Mouse (Mus musculus) heart, embryonic 14.5 days (tissue): ENCODE measurements around the gene Ltb. TPM values are rescaled to one million over a fixed set of nuclear protein-coding genes. Genes with fewer than 3 reads are reported as not detected.

ENCODE experiments used
- ATAC-seq: fragments of 200-750 bp; cut with Nextera tagmentation; 2 replicates; pipeline ENCODE4 v1.8.0; 2017; ENCODE audit warnings: low read depth, moderate TSS enrichment; ENCODE audit not compliant: insufficient number of reproducible peaks, insufficient read depth, low FRiP score
- H3K27ac ChIP-seq, 2 experiments: fragments of 200-500 bp in 1 of 2; fragments of 300-500 bp in 1 of 2; sonication (generic) in 1 of 2; replicated peaks in 1 of 2; 2 replicates each; pipeline ENCODE4 v1.5.1; 2012 to 2014; ENCODE audit warnings: low read depth in 2 of 2, low read length in 2 of 2, control low read depth in 1 of 2, mild to moderate bottlenecking in 1 of 2, mixed read lengths in 1 of 2; ENCODE audit not compliant: control insufficient read depth in 1 of 2, insufficient read depth in 1 of 2
- H3K27me3 ChIP-seq: fragments of 300-500 bp; sonication (generic); 2 replicates; pipeline ENCODE4 v1.6.1; 2014; ENCODE audit warnings: mild to moderate bottlenecking, low read length, control low read depth; ENCODE audit not compliant: control insufficient read depth, insufficient read depth
- H3K36me3 ChIP-seq: fragments of 300-500 bp; sonication (generic); 2 replicates; pipeline ENCODE4 v1.6.1; 2014; ENCODE audit warnings: mild to moderate bottlenecking, control low read depth, low read length, mixed read lengths; ENCODE audit not compliant: control insufficient read depth, insufficient read depth
- H3K4me1 ChIP-seq, 2 experiments: fragments of 200-500 bp in 1 of 2; fragments of 300-500 bp in 1 of 2; sonication (generic) in 1 of 2; 2 replicates each; pipeline ENCODE4 v1.6.1; 2012 to 2014; ENCODE audit warnings: low read length in 2 of 2, control low read depth in 1 of 2, mixed read lengths in 1 of 2; ENCODE audit not compliant: control insufficient read depth in 2 of 2, insufficient read depth in 2 of 2
- H3K4me2 ChIP-seq: fragments of 300-500 bp; sonication (generic); 2 replicates; pipeline ENCODE4 v1.6.1; 2014; ENCODE audit warnings: mild to moderate bottlenecking, low read length
- H3K4me3 ChIP-seq, 2 experiments: fragments of 200-500 bp in 1 of 2; fragments of 300-500 bp in 1 of 2; sonication (generic) in 1 of 2; 2 replicates each; pipeline ENCODE4 v1.5.1; 2012 to 2014; ENCODE audit warnings: low read length in 2 of 2, mild to moderate bottlenecking in 2 of 2, control low read depth in 1 of 2, low read depth in 1 of 2, moderate library complexity in 1 of 2; ENCODE audit not compliant: control insufficient read depth in 1 of 2, insufficient read depth in 1 of 2
- H3K9ac ChIP-seq: fragments of 300-500 bp; sonication (generic); 2 replicates; pipeline ENCODE4 v1.6.1; 2014; ENCODE audit warnings: mild to moderate bottlenecking, low read length
- H3K9me3 ChIP-seq: fragments of 300-500 bp; sonication (generic); 2 replicates; pipeline ENCODE4 v1.6.1; 2016; ENCODE audit warnings: low read length, control low read depth; ENCODE audit not compliant: control insufficient read depth
- WGBS: fragments of 180-500 bp; shearing (Covaris S2); extraction: QIAGEN DNeasy Blood & Tissue Kit; methylation state at CpG from one replicate; pipeline ENCODE4 v1.1.7; 2014; 5-methylcytosine and 5-hydroxymethylcytosine counted together
- polyA plus RNA-seq: library from polyadenylated mRNA; unstranded; fragments of >200 nt; fragmentation: Nextera tagmentation; extraction: Ambion mirVana; gene quantifications from 2 replicates; pipeline ENCODE4 v1.2.1, GENCODE M21; 2014

The Ltb gene
- polyA plus RNA-seq, 1 experiment from 2014 or later: 0.61 TPM

DNA sequence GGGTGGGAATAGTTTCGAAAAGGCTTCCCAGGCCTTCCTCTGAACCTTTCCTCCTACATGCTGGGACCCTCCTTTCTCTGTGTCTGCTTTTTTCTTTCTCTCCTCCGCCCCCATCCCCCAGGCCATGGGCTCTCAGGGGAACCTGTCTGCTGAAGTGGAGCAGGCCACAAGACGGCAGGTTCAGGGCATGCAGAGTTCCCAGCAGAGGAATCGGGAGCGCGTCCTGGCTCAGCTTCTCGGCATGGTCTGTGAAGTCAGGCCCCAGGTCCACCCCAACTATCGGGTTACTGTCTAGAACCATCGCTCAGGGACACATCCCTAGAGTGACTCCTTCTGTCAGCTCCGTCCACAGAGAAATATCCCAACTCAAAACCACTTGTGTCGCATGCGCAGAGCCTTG, 43.3 kb downstream of the Ltb start:
- no peaks in the 10 kb centered on the region for H3K27me3 ChIP-seq
- H3K36me3 ChIP-seq: peaks cover 27% of the 10 kb centered on the region
- no peak overlapping the region for H3K27ac ChIP-seq
- no peak overlapping the region for H3K9ac ChIP-seq
- no peaks in the 10 kb centered on the region for H3K9me3 ChIP-seq
- WGBS: 81% methylated on average over 12 of the region's 12 CpGs
- no peak overlapping the region for H3K4me3 ChIP-seq
- H3K4me2 ChIP-seq: no peak overlapping the region
- H3K4me1 ChIP-seq: peaks cover 8 to 26% of the 10 kb centered on the region in 2 experiments
- ATAC-seq: no peak

DNA sequence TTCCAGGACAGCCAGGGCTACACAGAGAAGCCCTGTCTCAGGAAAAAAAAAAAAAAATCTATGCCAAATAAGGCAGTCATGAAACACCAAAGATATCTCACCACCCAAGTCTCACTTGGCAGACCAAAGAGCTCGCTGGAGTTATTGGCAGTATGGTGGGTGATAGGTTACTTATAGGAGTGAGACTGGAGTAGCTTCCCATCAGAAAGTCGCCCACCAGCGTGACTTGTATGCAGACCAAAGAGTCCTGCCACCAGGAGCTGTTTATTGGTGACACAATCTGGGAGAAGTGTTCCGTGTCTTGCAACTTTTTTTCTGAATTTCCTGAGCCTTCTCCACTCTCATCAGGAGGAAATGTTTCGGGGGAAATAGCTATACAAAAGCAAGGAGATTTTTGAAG, 45.5 kb downstream of the Ltb start:
- no peak for ATAC-seq
- no peak overlapping the region for H3K9ac ChIP-seq
- peaks cover 30% of the 10 kb centered on the region for H3K36me3 ChIP-seq
- peak overlapping the region in 1 of 2 experiments; percentile 98; a peak in 1 of 4 replicates for H3K27ac ChIP-seq
- WGBS: 79% methylated on average over 5 of the region's 5 CpGs
- H3K4me3 ChIP-seq: no peak overlapping the region
- no peak overlapping the region for H3K4me2 ChIP-seq
- peaks cover 15 to 32% of the 10 kb centered on the region in 2 experiments for H3K4me1 ChIP-seq
- no peaks in the 10 kb centered on the region for H3K27me3 ChIP-seq
- H3K9me3 ChIP-seq: no peaks in the 10 kb centered on the region

DNA sequence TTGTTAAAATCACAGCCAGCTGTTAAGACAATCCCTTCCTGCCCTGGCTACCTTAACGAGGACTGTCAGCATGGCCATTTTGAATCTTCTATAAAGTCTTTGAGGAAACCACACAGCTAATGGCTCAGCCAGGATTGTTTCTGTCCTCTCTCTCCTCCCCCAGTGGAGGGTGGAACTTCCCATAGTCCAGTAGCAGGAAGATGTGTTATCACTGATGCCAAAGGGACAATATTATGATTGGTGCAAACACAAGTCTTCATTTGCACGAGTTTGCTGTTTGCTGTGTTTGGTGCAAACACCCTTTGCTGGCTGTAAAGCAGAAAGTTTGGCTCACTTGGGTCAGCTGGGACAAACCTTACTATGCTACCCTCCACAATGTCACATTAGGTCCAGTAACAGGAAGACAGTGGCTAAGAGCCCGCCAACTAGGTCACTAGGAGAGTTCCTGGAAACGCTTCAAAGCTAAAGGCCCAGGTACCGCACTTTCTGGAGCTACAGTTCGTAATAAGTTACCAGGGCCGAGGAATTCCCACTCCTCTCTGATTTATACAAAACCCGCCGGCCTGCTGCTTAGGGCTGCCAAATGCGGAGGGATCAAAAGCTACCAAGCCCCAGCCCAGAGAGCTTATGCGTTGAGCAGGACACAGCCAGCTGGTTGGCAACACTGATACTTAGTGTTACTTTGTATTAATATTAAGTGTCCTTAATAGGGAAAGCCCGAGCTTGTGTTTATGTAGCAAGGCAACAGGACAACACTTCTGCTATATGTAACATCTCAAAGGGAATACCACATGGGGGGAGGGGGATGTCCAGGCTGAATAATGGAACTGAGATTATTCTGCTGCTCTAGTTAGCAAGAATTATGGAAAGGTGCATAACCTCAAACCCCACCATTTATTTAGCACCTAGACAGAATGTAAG, 46.4 kb downstream of the Ltb start:
- Histone ChIP-seq H3K4me3 (peak overlapping the region in 1 of 2 experiments; percentile 95; a peak in 3 of 4 replicates), H3K27me3 (no peaks in the 10 kb centered on the region), H3K27ac (peak overlapping the region; percentile 98 to 99), H3K4me1 (peaks cover 17 to 41% of the 10 kb centered on the region in 2 experiments), H3K36me3 (peaks cover 39% of the 10 kb centered on the region), H3K9ac (peak overlapping the region; percentile 100), H3K4me2 (peak overlapping the region; percentile 66), H3K9me3 (no peaks in the 10 kb centered on the region)
- ATAC-seq: no peak
- 32% methylated on average over 12 of the region's 12 CpGs for WGBS

DNA sequence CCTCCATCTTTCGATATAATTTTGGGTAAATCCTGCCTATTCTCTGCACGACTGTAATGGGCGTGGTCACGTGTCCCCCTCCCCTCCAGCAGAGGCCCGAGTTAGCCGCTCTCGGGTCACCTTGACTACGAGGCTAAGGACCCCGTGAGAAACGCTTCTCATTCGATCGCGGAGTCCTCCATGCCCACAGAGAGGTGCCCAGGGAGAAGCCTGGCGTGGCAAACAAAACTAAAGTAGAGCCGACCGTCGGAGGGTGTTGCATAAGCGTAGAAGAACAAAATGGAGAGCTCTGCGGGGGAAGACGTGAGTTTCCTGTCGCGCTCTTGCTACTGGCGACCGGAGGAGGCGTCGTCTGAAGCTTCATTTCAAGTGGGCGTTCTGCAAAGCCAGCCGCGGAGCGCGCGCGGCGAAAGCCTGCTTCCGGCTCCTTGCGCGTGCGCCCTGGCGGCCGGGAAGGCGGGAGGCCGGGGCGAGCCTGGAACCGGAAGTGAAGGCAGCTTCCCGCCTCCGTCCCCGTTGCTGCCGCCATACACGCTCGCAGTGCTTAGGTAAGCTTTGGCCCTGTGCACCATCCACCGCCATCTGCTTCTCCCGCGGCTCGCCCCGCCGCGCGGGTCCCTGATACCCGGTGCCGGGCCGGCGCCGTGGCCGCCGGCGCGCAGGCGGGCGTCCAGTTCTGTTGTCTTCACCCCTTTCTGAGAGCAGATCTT, 47.2 kb downstream of the Ltb start, which contains the start of gene Ddx39b:
Gene Ddx39b (plus strand): TSS at position 442 of the 710 bp plus-strand sequence.
- ATAC-seq: peak; percentile 86
- peak within 1 kb of the TSS; percentile 95 for H3K4me3 ChIP-seq
- no peaks in the 10 kb centered on the region for H3K9me3 ChIP-seq
- H3K27me3 ChIP-seq: no peaks in the 10 kb centered on the region
- H3K4me1 ChIP-seq: peaks cover 17 to 46% of the 10 kb centered on the region in 2 experiments
- peak within 1 kb of the TSS; percentile 88 for H3K4me2 ChIP-seq
- under 1% methylated on average over 57 of the region's 69 CpGs for WGBS
- H3K27ac ChIP-seq: peak within 1 kb of the TSS; percentile 98 to 99
- H3K36me3 ChIP-seq: peaks cover 48% of the 10 kb centered on the region
- peak within 1 kb of the TSS; percentile 100 for H3K9ac ChIP-seq

DNA sequence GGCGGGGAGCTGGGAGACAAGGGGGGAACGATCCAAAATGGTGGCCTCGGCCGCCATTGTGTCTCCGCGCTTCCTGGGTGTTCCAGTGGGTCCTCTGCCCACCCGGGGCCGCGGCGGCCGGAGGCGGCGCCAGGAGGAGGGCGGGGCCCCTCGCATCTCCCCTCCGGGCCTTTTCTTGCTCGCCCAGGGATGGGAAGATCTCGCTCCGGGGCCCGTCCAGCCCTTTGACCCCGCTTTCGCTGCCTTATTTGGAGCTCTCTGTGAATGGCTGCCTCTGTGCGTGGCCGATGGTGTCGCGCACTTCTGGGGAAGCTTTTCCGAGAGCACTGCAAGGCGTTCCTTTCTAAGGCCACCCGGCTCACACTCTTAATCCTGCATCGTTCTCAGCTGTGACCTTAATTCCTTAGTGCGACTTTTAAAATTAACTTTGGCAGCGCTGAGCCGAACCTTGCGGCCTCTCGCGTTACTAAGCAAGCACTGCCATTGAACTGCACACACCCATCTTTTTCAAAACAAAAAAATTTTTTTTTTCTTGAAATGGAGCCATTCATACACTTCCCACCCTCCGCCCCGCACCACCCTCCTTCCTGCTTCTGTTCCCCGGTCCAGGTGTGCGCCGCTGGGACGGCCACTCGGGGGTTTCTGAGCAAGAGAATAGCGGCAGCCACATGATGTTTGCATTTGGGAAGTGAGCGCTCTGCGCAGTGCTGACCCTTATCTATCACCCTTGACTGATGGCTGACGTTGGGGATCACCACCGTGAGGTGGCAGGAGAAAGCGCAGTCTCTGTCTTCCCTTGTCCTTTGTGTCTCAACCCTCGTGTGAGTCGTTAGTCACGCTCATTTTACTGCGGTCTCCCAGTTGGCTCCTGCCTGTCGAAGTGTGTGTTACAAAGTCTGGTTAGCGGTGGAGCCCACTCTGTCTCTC, 48.0 kb downstream of the Ltb start:
- Histone ChIP-seq H3K4me1 (peaks cover 17 to 48% of the 10 kb centered on the region in 2 experiments), H3K27me3 (no peaks in the 10 kb centered on the region), H3K36me3 (peaks cover 56% of the 10 kb centered on the region), H3K4me2 (peak overlapping the region; percentile 88), H3K4me3 (peak overlapping the region; percentile 95), H3K9me3 (no peaks in the 10 kb centered on the region), H3K27ac (peak overlapping the region; percentile 96 to 98), H3K9ac (peak overlapping the region; percentile 100)
- peak; percentile 33; the same call in 1 of the 2 replicates for ATAC-seq
- WGBS: under 1% methylated on average over 53 of the region's 55 CpGs

DNA sequence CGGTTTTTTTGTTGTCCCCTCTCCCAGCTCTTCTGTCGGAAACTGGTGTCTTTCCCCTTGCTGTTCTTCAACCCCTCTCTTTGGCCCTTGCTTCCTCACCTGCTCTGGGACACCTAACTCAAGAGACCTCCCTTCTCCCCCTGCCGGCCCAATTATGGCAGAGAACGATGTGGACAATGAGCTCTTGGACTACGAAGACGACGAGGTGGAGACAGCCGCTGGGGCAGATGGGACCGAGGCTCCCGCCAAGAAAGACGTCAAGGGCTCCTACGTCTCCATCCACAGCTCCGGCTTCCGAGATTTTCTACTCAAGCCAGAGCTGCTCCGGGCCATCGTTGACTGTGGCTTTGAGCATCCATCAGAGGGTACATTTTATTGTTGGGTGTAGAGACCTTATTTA, 48.8 kb downstream of the Ltb start:
- H3K9me3 ChIP-seq: no peaks in the 10 kb centered on the region
- H3K27me3 ChIP-seq: no peaks in the 10 kb centered on the region
- peaks cover 17 to 48% of the 10 kb centered on the region in 2 experiments for H3K4me1 ChIP-seq
- ATAC-seq: no peak
- peak overlapping the region; percentile 95 for H3K4me3 ChIP-seq
- peak overlapping the region; percentile 96 to 98 for H3K27ac ChIP-seq
- 8% methylated on average over 16 of the region's 16 CpGs for WGBS
- peak overlapping the region; percentile 100 for H3K9ac ChIP-seq
- peaks cover 56% of the 10 kb centered on the region for H3K36me3 ChIP-seq
- peak overlapping the region; percentile 88 for H3K4me2 ChIP-seq
